ENCODE assay signal across 10 mouse cellular contexts in the genomic region with DNA sequence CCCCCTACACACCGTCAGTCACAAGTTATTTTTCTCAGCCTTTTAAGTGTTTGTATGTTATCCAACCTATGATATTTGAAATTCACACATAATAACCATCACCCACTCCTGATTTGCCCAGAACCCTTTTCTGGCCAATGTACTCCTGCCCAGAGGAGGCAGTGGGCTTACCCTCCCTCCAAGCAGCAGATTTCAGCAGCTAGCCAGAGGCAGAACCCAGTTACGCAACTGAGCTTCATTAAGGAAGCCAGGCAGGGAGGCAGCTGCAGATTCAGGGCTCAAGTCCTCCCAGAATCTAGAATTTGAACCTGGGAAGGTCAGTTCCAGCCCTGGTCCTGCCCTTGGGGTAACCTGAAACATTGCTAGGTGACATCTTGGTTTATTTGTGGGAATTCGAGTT.
DNase-seq lines count a peak whose midpoint lies in the region; ATAC-seq lines count a peak whose summit lies in the region.
"Had no signal": no experiment of that assay in that cellular context is flagged by ENCODE, and none has a peak within 500 bp of the region (broad histone marks: within the 10 kb centered on the region; RNA-seq: fewer than 3 reads in every experiment).

No protein-coding gene starts in this region.

- H3K36me3 ChIP-seq in kidney, embryonic 14.5 days (ENCODE audit: control insufficient read depth, insufficient read depth, low read length) = no peaks in the 10 kb centered on the region
- H3K36me3 ChIP-seq in heart, embryonic 13.5 days = no peaks in the 10 kb centered on the region
- H3K36me3 ChIP-seq: forebrain, embryonic 12.5 days; midbrain, embryonic 12.5 days had no signal

- H3K27me3 ChIP-seq in kidney, embryonic 14.5 days (ENCODE audit: control insufficient read depth, insufficient read depth, low read length) = no peaks in the 10 kb centered on the region
- no peaks in the 10 kb centered on the region for H3K27me3 ChIP-seq in heart, embryonic 13.5 days (replicated peaks)
- H3K27me3 ChIP-seq: forebrain, embryonic 12.5 days; midbrain, embryonic 12.5 days had no signal

- peak; percentile 36 for DNase-seq in kidney, adult 9 months
- DNase-seq in urinary bladder, postnatal 4 days (ENCODE audit: low spot score in 2 of 2) = no peak
- DNase-seq in spleen, postnatal 10 days (ENCODE audit: low spot score in 2 of 2) = no peak
- DNase-seq: right cerebral cortex, postnatal 25 days had no signal

- no peaks in the 10 kb centered on the region for H3K9me3 ChIP-seq in kidney, embryonic 14.5 days (ENCODE audit: control insufficient read depth, low read length)
- H3K9me3 ChIP-seq in heart, embryonic 13.5 days = no peaks in the 10 kb centered on the region
- H3K9me3 ChIP-seq: forebrain, embryonic 12.5 days; midbrain, embryonic 12.5 days had no signal

- no peak for ATAC-seq in kidney, embryonic 14.5 days (ENCODE audit: low FRiP score, low TSS enrichment)
- ATAC-seq in heart, embryonic 13.5 days (ENCODE audit: extremely low read depth, insufficient number of reproducible peaks, low FRiP score, low TSS enrichment) = no peak
- peak; percentile 88 for ATAC-seq in megakaryocyte, adult 5-6 weeks (ENCODE audit: poor library complexity, severe bottlenecking)

- H3K4me3 ChIP-seq in kidney, embryonic 14.5 days (ENCODE audit: low read length) = no peak overlapping the region
- H3K4me3 ChIP-seq in brown adipose tissue, adult 24 weeks (ENCODE audit: insufficient read depth, low read depth, low read length) = peak overlapping the region; percentile 71
- H3K4me3 ChIP-seq in heart, embryonic 13.5 days = no peak overlapping the region
- H3K4me3 ChIP-seq: forebrain, embryonic 12.5 days; midbrain, embryonic 12.5 days had no signal

- no peak overlapping the region for H3K9ac ChIP-seq in kidney, embryonic 14.5 days (ENCODE audit: low read depth, low read length)
- H3K9ac ChIP-seq in heart, embryonic 13.5 days = peak overlapping the region; percentile 54
- H3K9ac ChIP-seq: forebrain, embryonic 12.5 days; midbrain, embryonic 12.5 days had no signal

- no peak overlapping the region for H3K27ac ChIP-seq in kidney, embryonic 14.5 days (ENCODE audit: low read depth, low read length)
- H3K27ac ChIP-seq in brown adipose tissue, adult 24 weeks (replicated peaks; ENCODE audit: low read depth, low read length) = peak overlapping the region; percentile 82
- H3K27ac ChIP-seq in heart, embryonic 13.5 days (replicated peaks) = peak overlapping the region; percentile 25; the same call in 1 of the 2 replicates
- H3K27ac ChIP-seq: midbrain, embryonic 12.5 days had no signal

- no peak overlapping the region for H3K4me2 ChIP-seq in kidney, embryonic 14.5 days (replicated peaks; ENCODE audit: low read depth, low read length)
- H3K4me2 ChIP-seq in heart, embryonic 13.5 days = peak overlapping the region; percentile 60
- H3K4me2 ChIP-seq: forebrain, embryonic 12.5 days; midbrain, embryonic 12.5 days had no signal

- peaks cover 27% of the 10 kb centered on the region for H3K4me1 ChIP-seq in kidney, embryonic 14.5 days (ENCODE audit: control insufficient read depth, insufficient read depth, low read length)
- no peaks in the 10 kb centered on the region for H3K4me1 ChIP-seq in brown adipose tissue, adult 24 weeks (ENCODE audit: control insufficient read depth, insufficient read depth, insufficient read length, low read length)
- peaks cover 66% of the 10 kb centered on the region for H3K4me1 ChIP-seq in heart, embryonic 13.5 days

- WGBS in kidney, embryonic 14.5 days = 58% methylated on average over 3 of the region's 3 CpGs
- WGBS in heart, embryonic 13.5 days = 65% methylated on average over 3 of the region's 3 CpGs
